Mouse (Mus musculus) heart, postnatal 0 days (tissue): ENCODE measurements at regions not wholly inside any gene's neighbourhood (a gene's known extent, or its start where the extent isn't known, plus 50 kb on each side); places are given as distances from the start of the nearest gene placed in this dataset.

ENCODE experiments used
- CTCF ChIP-seq: IDR thresholded peaks from 2 replicates; pipeline ENCODE4 v1.5.1; 2016; ENCODE audit warnings: antibody characterized with exemption, control low read depth, low read depth
- EP300 ChIP-seq: IDR thresholded peaks from 2 replicates; pipeline ENCODE4 v1.6.1; 2016; ENCODE audit warnings: antibody characterized with exemption, low read depth

DNA sequence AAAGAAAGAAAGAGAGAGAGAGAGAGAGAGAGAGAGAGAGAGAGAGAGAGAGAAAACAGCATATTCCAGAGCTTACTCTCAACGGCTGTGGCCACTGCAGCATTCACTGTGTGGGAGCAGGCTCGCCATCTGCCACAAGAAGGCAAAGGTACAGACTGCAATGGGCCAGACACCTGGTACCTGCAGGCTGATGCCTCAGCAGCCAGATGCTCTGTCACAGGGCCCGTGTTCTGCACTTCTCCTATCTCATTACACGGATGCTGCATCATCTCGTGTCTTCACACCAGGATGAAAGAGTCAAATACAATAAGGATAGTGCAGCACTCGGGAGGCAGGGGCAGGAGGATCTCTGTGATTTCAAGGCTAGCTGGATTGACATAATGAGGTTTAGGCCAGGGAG lies 305.2 kb downstream of the Rnf144a start:
- TF ChIP-seq EP300, result no peak
- TF ChIP-seq CTCF, result no peak
